Mouse (Mus musculus): ENCODE measurements at regions not wholly inside any gene's neighbourhood (a gene's known extent, or its start where the extent isn't known, plus 50 kb on each side); places are given as distances from the start of the nearest gene placed in this dataset.
A peak's percentile ranks its signal among the peaks of the same experiment; 100 is the strongest.

DNA sequence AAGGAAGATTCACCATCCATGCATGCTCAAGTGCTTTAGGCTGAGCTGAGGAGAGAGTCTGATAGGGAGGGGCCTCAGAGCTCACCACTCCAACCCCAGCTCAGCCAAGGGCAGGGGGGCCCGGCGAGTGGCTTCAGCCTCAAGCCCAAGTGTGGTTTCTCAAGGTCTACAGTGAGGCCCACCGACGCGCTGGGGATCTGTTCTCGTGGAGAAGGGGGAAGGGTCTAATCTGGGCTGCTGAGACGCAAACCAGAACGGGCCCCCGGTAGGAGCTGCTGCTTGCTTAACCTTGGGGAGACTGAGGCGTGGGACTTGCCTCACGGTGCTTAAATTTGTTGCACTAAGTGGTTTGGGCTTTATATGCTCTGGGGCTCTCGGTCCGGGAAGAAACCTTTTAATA is 70.9 kb downstream of the Asb1 start:
- no peak for DNase-seq

DNA sequence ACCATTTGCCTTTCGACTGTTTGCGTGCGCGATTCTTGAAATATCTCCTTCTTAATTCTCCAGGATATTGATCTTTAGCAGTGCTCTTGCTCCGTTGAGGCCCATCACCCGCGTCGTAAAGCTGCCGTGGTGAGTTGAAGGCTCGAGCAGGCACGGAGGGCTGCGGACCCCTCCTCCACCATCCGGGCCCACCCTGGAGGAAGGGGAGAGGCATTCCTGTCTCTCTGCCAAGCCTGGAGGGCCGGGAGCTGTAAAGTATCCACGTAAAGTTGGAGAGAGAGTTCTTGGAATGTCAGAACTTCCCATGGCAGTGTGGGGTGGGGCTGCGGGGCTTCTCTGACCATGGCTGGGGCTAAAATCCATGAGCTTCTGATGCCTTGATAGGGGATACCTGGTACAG is 71.3 kb downstream of the Asb1 start:
- no peak for DNase-seq

DNA sequence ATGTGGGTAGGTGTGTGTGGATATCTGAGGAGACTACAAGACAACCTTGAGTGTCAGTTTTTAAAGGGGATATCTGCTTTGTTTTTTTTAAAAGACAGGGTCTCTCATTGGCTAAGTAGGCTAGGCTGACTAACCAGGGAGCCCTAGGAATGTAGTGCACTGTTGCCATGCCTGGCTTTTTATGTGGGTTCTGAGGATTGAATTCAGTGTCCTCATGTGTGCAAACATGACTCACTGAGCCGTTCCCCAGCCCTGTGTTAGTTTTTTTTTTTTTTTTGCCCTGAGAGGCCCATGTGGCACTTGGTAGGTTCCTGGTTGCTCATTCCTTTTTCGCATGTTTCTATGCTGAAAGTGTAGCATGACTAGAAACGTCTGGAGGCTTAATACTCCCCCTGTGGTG is 72.6 kb downstream of the Asb1 start:
- DNase-seq: no peak

DNA sequence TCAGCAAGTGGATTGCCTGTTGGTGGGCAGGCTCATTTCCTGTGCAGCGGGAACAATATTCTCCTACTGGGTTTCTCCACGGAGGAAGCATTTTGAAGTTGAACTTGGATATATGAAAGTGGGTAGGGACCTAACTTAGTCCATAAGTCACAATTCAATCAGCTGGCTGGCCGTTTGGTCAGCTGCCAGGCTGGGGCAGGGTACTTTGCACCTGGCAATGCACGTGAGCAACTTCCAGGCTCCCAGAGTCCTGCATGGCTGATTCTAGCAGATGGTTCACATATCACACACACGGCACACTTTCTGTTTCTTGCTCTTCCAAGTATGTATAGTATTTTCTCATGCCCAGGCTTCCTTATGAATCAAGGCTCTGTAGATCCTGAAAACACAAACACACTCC is 75.1 kb downstream of the Asb1 start:
- no peak for DNase-seq

DNA sequence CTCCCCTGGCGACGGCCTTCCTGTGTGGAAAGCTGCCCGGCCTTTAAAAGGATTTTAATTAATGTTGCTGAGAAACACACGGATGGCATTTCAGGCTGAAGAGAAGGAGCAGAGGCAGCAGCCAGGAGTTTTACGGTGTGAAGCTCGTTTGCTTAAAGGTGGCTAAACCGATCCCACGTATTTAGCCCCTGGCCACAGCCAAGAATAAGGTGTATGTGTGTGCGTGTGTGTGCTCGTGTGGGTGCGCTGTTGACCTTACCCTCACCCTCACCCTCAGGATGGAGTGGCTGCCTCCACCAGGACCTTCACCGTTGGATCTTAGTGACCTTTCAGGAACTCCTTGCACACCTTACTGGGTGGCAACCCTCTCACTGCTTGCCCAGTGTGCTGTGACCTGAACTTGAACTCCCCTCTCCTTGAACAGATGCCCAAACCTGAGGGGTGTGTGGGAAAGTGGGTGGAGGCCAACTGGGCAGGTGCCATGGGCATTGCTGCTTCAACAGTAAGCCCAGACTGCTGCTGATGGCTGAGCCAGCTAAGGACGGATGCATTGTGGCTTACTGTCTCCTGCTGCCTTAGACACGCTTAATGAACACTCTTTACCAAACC is 78.3 kb downstream of the Asb1 start:
- DNase-seq: no peak

DNA sequence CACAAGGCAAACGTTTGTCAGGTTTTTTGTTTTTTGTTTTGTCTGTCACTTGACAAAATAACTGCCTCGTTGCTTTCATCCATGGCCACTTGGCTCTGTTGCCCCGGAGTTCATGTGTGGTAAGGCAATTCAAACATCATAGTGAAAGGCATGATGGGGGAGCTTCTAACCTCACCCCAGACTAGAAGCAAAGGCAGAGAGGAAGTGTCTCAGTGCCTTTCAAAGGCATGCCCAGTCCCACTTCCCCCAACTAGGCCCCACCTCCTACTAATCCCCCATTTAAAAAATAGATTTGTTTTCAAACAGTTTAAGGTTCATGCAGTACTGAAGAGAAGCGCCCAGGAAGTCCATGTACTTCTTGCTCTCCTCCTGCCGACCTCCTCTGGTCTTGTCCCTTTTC is 80.8 kb downstream of the Asb1 start:
- DNase-seq: no peak

DNA sequence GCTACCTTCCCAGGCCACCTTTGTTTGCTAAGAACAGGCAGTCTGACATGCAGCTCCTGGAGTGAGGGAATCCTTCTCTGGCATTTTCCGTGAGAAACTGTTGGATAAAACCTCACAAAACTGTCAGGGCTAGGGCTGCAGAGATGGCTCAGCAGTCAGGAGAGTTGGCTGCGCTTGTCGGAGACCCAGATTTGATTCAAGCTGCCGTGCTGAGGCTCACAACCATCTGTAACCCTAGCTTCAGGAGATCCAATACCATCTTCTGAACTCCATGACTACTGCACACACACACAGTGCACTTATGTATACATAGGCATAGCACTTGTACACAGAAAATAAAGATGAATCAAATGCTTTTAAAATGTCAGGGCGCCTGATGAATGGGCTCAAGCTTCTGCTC is 82.5 kb downstream of the Asb1 start:
- no peak for DNase-seq

DNA sequence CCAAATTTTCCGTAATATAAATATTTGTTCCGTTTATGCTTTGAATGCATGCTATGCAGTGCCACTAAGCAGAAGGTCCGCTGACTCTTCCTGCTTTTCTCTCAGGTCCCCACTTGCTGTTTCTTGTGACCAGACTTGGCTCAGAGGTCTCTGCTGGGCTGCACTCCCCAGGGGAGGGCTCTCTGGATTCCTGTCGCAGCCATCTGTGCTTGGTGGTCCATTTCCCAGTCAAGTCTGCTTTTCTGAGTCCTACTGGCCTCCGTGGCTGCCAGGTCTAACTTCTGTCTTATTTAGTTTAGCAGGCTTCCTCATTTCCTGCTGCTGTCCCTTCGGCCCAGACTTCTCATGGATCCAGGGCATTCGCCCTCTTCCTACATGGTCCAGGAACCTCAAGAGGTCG is 83.7 kb downstream of the Asb1 start:
- no peak for DNase-seq

DNA sequence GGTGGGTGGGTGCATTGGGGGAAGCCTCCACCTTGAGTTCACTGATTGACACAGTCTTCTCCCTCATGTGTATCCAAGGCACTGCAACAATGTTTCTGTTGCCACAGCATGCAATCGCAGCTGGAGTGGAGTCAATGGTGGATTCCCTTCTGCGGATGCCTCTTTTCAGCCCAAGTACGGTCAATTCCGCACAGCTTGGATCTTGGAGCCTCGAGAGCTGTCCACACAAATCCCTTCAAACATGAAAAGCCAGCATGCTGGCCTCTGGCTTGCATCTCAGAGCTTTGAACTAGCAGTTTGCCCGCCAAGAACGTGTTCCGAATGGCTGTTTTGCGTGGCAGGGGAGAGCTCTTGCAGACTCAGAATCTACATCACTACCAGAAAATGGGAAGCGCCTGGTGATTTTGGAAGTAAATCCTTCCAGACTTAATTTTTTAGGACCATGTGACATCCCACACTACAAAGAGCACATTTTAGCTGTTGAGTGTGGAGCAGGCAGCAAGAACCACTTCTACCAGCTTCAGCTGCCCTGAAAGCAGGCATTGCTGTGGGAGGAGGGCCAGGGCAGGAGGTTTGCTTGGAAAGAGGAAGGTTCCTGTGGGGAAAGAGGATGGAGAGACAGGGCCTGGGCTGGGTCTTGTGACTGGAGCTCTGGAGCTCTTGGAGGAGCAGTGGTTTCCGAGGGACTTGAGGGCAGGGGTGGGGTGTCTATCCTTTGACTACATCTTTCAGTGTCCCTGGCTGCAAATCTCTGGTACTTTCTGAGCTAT is 84.4 kb downstream of the Asb1 start:
- no peak for DNase-seq

DNA sequence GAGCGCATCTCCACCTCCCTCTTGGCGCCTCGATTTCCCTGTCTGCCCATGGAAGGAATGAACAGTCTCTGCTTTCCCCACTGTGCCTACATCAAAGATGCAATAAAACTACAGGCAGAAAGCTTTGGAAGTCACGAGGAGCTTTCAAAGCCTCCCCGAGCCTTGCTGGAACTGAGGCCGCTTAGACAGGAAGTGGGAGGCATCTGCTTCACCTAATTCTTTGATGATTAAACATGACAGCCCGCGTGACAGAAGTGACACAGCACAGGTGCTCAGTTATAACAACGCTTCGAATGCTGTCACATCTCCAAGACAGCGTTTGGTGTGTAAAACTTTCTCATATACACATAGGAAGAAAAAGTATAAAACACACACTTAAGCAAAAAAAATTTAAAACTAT is 85.7 kb downstream of the Asb1 start:
- no peak for DNase-seq

DNA sequence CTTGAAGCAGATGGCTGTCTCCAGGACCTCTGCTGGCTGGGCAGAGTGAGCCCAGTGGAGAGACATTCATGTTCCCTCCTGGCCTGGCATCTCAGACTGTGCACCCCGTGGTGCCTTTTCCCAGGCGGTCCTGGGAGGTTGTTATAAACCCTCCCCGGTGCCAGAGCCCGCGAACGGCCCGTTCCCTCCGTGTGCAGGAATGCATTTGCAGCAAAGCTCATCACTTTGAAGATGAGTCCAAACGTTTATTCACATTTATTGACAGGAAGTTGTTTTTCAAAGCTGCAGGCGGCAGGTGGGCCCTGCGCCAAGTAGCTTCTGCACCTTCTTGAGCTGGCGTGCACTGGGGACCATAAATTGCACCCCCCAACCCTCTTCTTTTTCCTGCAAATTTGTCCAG is 89.9 kb downstream of the Asb1 start:
- DNase-seq: no peak

DNA sequence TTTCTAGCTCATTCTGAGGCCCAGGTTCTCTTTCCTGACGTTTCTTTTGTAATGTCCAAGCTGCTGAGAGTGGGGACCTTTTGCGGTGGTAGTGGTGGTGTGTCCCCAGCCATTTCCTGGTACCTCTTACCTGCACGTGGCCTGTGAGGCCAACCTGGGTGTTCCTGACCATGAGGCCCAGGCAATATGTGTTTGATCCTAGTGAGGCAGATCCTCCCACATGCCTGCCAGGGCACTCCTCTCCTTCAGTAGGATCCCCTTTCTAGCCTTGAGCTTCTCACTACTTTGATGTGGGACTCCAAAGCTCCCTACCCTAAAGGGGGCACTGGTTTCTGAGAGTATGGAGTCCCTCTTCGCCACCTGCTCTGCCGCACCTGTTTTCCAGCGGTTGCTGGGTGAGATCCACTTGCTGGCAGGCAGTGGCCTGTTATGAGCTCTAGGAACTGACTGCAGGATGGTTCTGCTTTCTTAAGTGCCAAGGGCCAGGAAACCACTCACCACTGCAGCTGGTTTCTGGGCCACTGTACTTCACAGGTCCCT is 90.6 kb downstream of the Asb1 start:
- DNase-seq: no peak

DNA sequence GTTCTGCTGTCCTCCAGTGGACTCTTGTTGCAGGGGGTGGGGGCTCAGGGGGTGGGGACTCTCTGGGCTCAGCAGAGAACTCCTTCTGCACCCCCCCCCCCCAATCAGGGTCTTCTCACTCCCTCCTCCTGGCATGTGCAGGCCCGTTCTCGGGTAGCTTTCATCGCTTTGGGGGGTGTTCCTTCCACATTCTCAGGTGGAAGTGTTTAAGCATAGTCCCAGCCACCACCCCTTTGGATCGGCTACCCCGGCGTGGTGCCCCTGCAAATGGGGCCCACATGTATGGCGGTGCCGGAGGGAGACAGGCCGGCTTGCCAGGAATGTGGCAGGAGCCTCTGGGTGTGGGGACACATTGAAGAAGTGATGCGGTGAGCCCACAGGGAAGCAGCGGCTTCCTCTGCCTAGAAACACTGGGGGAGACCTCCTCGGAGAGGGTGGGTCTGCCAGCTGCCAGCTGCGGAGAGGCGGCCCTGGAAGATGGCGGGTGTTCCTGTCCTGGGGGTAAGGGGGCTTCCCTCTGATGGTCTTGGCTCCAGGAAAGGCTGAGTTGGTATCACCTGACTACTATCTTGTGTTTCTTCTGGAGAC is 92.7 kb downstream of the Asb1 start:
- DNase-seq: no peak

DNA sequence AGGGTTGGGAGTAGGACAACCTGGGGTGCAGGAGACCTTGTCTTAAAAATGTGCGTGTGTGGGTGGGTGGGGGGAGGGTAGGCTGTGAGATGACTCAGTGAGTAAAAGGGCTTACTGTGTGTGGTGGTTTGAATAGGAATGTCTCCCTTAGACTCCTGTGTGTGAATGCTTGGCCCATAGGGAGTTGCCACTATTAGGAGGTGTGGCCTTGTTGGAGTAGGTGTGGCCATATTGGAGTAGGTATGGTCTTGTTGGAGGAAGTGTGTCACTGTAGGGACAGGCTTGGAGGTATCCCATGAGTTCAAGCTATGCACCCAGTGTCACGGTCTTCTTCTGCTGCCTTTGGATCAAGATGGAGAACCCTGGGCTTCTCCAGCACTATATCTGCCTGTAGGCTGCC is 96.2 kb downstream of the Asb1 start:
- DNase-seq: no peak

DNA sequence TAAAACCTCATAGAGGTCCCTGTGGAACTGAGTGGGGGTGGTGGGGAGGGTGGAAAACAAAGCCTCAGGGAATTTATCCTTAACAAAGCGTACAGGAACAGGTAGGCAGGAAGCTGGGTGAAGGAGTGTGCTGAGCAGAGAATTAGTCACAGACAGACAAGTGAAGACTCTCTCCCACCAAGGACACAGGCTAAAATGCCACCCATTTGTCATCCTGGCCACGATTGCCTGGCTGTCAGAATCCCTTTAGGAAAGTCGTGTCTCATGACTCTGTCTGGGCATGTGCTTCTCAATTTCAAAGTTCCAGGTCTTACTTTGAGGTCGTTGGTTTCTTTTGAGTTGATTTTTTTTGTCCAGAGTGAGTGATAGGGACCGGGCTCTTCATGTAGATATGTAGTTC is 100.2 kb downstream of the Asb1 start:
- DNase-seq: no peak

DNA sequence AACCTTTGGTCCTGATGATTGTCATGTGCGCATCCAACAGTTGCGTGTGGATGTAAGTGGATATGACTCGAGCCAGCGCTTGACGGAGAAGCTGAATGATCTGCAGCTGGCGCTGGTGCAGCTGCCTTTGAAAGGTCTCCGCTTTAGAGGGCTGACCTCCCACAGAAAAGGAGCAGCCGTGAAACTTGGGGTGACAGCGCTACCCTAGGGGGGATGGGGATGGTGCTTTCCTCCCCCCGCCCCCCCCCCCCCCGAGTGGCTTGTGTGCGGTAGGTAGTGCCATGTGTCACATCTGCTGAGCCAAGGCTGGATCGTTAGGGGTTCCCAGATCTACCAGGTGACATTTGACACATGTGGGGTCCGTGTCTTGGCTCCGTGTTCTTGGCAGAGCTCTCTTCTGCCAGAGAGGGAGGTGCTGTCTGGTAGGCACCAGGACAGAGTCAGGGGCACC is 118.7 kb downstream of the Asb1 start:
- DNase-seq: no peak

DNA sequence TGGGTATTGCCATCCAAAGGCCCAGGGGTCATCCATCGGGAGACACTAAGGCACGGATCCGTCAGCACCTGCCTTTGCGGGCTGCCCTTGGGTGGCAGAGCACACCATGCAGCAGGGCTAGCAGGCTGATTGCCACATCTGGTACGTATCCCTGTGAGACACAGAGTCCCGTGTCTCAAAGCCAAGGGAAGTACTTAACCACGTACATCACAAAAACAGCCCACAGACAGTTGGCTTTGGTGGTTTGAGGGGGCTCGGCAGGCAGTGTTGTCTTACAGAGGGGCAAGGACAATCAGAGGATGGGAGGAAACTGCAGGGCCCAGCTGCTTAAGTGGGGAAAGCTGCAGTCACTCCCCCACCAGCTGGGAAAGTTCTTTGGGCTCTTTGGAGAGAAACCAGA is 119.1 kb downstream of the Asb1 start:
- no peak for DNase-seq

DNA sequence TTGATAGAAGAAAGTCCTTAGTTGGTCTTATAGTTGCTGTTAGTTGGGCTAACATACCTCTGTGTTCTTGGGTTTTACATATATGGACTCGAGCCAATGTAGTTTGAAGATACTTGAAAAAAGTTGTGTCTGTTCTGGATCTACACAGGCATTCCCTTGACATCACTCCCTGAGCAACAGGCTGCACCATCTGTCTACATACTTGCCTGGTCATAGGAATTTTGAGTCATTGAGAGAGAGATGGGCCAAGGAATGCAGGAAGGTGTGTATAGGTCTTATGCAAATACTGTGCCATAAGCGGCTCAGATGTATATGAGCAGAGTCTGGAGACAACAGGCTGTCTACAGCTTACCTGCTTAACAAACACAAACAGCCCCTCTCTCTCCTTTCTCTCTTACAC is 122.9 kb downstream of the Asb1 start:
- DNase-seq: no peak

DNA sequence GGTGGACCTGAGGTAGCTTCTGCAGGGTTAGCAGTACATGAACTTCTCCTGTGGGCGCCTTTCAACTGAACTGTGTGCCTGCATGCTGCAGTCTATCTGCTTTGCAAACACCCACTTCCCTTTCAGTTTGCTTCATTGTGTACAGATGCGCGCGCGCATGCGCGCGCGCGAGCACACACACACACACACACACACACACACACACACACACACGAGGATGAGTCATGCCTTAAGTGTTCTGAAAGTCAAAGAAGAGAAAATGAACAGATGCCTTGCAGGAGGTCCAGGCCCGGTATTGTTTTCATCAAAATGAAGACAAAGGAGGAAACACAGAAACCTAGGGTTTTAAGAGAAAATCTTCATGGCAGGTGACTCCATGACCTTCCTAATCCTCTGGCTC is 124.3 kb downstream of the Asb1 start:
- DNase-seq: peak; percentile 13

DNA sequence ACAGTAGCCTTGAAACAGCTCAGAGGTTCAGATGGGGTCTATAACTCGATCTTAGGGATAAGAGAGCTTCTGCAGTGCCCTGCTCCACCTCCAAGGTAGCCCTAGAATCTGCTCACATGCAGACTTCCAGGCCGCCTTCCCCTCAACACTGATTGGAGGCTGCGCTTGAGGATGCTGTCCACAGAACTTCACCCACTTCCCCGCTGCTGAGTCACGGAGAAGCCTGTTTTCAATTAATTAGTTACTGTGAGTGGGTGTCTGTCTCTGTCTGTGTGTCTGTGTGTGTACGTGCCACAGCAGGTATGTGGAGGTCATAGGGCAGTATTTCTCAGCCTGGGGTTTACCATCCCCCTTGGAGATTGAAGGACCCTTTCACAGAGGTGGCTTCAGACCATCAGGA is 128.2 kb downstream of the Asb1 start:
- DNase-seq: peak; percentile 18

DNA sequence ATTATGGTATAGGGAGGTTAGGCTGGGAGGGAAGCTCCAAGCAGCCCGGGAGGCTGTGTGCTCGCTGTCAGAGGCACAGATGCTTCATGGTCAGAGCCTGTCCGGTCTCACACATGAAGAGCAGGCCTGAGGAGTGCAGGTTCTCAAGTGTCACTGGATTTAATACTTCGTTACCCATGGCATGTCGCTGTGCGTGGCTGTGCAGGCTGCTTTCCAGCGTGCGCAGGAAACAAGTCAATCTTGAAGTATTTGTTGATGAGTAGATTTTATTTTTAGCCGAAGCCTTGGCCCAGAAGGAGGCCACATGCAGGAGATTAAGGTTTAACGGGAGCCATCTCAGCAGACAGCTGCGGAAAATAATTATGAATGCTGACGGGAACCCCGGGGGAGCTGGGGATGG is 130.3 kb upstream of the Twist2 start:
- DNase-seq: no peak

DNA sequence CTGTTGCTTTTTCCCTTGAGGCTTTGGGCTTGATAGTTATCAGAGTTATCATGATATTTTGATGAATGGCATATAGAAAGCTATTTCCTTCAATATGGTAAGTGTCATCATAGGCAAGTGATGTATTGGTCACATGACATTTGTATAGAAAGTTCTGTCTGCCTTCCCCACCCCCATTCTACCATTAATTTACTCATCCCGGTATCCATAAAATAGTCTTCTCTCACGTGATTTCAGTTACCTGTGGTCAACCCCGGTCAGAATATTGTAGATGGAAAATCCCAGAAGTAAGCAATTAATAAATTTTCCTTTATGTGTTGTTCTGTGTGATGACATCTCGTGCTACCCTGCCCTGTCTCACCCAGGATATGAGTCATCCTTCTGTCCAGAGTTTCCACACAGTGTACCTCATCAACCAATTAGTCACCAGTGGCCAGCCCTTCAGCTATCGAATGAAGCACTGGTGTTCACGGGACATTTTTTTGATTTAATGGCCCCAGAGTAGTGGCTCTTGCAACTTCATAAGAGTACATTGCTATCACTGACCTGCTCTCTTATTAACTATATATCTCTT is 127.1 kb upstream of the Twist2 start:
- DNase-seq: no peak

DNA sequence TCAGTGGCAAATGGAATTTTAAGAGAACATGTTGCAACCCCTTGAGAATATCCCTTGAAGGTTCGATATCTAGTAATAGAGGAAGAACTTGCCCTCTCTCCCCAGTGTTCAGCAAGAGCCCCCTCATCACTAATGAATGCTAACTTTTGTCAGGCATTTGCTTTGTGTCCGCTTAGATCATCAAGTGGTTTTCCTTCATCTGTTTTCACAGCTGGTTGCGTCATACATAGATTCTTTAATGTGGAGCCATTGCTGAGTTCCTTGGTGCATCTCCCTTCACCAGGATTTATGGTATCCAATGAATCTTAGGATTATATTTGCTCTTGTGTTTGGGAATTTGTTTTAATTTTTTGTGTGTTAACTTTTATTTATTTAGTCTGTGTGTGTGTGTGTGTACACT is 124.2 kb upstream of the Twist2 start:
- DNase-seq: no peak

DNA sequence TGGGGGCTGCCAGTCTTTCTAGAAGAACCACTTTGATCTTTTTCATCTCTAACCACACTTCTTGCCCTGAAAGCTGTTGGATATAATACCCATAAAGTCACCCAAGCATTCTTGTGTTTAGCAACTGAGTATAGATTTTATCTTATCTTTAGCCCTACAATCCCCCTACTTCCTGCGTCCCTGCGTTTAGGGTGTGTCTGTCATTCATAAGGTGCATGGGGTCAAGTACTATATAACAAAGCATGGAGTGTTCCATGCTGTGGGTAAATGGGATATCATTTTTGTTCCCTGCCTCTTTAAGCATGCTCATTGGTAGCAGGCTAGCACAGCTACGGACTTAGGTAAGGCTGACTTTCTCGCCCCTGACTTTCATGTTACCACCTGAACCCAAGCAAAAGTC is 122.5 kb upstream of the Twist2 start:
- no peak for DNase-seq
